Mouse (Mus musculus) kidney, postnatal 0 days (tissue): ENCODE data around the gene Hist1h2br. TPM values are rescaled to one million over a fixed set of nuclear protein-coding genes. Genes with fewer than 3 reads are reported as not detected.
"Not testable (repeated sequence)": the region's sequence is repeated elsewhere in the genome, so short reads cannot be mapped to it uniquely, and the experiment has no call there.

Source experiments
- ATAC-seq: fragments of 200-750 bp; cut with Nextera tagmentation; replicated peaks from 2 replicates; pipeline ENCODE4 v1.8.0; 2017; ENCODE audit warnings: low read depth, moderate number of reproducible peaks, moderate TSS enrichment, moderate library complexity; ENCODE audit not compliant: low FRiP score
- DNase-seq: peaks from one replicate; pipeline ENCODE4 v3.0.0-alpha.2; 2016; ENCODE audit warnings: low spot score
- H3K27ac ChIP-seq: fragments of 300-500 bp; sonication (generic); 2 replicates; pipeline ENCODE4 v1.5.1; 2014; ENCODE audit warnings: mild to moderate bottlenecking
- H3K27me3 ChIP-seq: fragments of 300-500 bp; sonication (generic); 2 replicates; pipeline ENCODE4 v1.6.1; 2014; ENCODE audit warnings: low read length, mixed read lengths; ENCODE audit not compliant: insufficient read depth
- H3K36me3 ChIP-seq: fragments of 300-500 bp; sonication (generic); 2 replicates; pipeline ENCODE4 v1.6.1; 2014; ENCODE audit warnings: low read length, mixed read lengths; ENCODE audit not compliant: insufficient read depth
- H3K4me1 ChIP-seq: fragments of 300-500 bp; sonication (generic); replicated peaks from 2 replicates; pipeline ENCODE4 v1.6.1; 2014; ENCODE audit warnings: antibody characterized with exemption, low read length, mixed read lengths; ENCODE audit not compliant: insufficient read depth
- H3K4me2 ChIP-seq: fragments of 300-500 bp; sonication (generic); 2 replicates; pipeline ENCODE4 v1.6.1; 2014; ENCODE audit warnings: mild to moderate bottlenecking, low read length, moderate library complexity, mixed read lengths
- H3K4me3 ChIP-seq: fragments of 300-500 bp; sonication (generic); replicated peaks from 2 replicates; pipeline ENCODE4 v1.5.1; 2014; ENCODE audit warnings: low read depth, low read length
- H3K9ac ChIP-seq: fragments of 300-500 bp; sonication (generic); 2 replicates; pipeline ENCODE4 v1.6.1; 2014; ENCODE audit warnings: low read depth, low read length
- H3K9me3 ChIP-seq: fragments of 300-500 bp; sonication (generic); replicated peaks from 2 replicates; pipeline ENCODE4 v1.6.1; 2016; ENCODE audit warnings: low read length, inconsistent platforms, mixed read lengths
- CTCF ChIP-seq: IDR thresholded peaks from 2 replicates; pipeline ENCODE4 v1.5.1; 2016; ENCODE audit warnings: antibody characterized with exemption, low read depth, mild to moderate bottlenecking, moderate library complexity
- WGBS: fragments of 180-500 bp; shearing (Covaris S2); extraction: QIAGEN DNeasy Blood & Tissue Kit; methylation state at CpG from one replicate; pipeline ENCODE4 v1.1.7; 2014; 5-methylcytosine and 5-hydroxymethylcytosine counted together
- polyA plus RNA-seq: library from polyadenylated mRNA; unstranded; fragments of >200 nt; fragmentation: Nextera tagmentation; extraction: Ambion mirVana; gene quantifications from 2 replicates; pipeline ENCODE4 v1.2.1, GENCODE M21; 2015

Gene Hist1h2br
- polyA plus RNA-seq, 1 experiment from 2014 or later: 13.2 TPM

DNA sequence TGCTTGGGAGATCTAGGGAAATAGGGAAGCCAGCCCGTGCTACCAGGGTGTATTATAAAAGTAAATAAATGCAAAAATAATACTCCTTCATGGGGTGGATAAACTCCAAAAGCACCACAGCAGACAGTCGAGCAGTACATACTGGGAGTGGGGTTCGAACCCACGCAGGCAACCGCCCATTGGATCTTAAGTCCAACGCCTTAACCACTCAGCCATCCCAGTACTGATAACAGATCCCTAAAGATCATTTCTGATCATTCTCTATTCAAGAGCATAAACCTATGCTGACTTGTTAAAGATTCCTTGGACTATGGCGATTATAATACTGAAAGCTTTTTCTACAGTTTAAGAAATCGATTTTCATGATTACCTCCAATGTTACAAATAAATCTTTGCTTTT lies 14.3 kb downstream of the Hist1h2br start:
- H3K9ac ChIP-seq: no peak overlapping the region
- 40% methylated on average over 8 of the region's 8 CpGs for WGBS

DNA sequence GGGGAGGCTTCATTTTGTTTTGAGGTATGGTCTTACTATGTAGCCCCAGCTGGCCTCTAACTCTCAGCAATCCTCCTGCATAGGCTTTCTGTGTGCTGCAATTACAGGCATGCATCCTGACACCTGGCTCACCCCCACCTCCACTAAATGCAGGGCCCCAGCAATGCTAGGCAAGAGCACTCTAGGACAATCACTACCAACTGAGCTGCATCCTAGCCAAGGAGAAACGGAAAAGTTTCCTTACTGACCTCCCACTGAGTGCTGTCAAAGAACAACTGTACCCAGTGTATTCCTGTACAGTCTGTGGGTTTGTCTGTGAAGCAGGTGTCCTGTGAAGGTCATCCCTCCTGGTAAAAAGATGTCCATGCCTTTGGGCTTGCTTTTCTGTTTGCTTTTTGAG lies 17.2 kb downstream of the Hist1h2br start:
- not testable (repeated sequence) for H3K4me3 ChIP-seq, H3K27ac ChIP-seq, H3K27me3 ChIP-seq, H3K4me2 ChIP-seq, DNase-seq, H3K4me1 ChIP-seq, H3K36me3 ChIP-seq, H3K9ac ChIP-seq, H3K9me3 ChIP-seq, ATAC-seq
- WGBS: 50% methylated on average over 1 of the region's 1 CpGs

More for the DNA sequence above, 14.3 kb downstream of the Hist1h2br start:
- H3K36me3 ChIP-seq: no peaks in the 10 kb centered on the region
- no peaks in the 10 kb centered on the region for H3K9me3 ChIP-seq
- TF ChIP-seq CTCF: no peak
- no peak overlapping the region for H3K4me3 ChIP-seq
- H3K27ac ChIP-seq: no peak overlapping the region
- ATAC-seq: no peak
- H3K27me3 ChIP-seq: no peaks in the 10 kb centered on the region
- no peaks in the 10 kb centered on the region for H3K4me1 ChIP-seq
- DNase-seq: no peak
- H3K4me2 ChIP-seq: no peak overlapping the region

DNA sequence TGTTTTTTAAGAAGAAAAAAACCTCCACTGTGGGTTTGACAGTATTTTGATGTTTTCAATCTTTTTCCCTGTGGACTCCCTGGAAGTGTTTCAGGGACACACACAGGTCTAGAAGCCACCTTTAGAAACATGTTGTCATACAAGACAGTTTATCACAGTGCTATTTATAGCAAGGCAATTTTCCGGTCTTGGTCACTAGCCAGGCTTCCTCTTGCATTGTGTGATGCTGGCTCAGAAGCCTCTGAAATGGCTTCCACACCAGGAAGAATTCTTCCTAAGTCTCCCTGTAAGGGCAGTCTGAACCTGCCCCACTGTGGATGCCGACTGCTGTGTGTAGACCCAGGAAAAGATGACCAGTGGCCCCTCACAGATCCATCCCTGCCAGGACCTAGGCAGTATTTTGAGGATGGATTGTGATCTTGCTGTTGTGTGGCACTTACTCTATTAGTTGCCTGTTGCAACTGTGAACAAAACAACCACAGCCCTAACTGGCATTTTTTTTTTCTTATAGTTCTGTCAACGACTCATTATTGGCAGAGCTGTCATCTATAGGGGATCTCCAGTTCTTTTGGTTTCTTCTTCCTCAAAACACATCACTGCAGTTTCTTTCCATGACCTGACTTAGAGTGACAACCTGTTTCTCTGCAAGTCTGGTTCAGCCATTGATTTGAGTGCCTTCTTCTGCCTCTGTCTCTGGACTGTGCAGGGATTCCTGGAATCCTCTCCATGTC lies 18.8 kb downstream of the Hist1h2br start:
- no peaks in the 10 kb centered on the region for H3K36me3 ChIP-seq
- H3K9me3 ChIP-seq: no peaks in the 10 kb centered on the region
- H3K27me3 ChIP-seq: no peaks in the 10 kb centered on the region
- no peaks in the 10 kb centered on the region for H3K4me1 ChIP-seq
- H3K27ac ChIP-seq: no peak overlapping the region
- TF ChIP-seq CTCF: no peak
- no peak overlapping the region for H3K9ac ChIP-seq
- H3K4me2 ChIP-seq: no peak overlapping the region
- DNase-seq: peak; percentile 21
- WGBS: 62% methylated on average over 3 of the region's 3 CpGs
- H3K4me3 ChIP-seq: no peak overlapping the region
- ATAC-seq: no peak

DNA sequence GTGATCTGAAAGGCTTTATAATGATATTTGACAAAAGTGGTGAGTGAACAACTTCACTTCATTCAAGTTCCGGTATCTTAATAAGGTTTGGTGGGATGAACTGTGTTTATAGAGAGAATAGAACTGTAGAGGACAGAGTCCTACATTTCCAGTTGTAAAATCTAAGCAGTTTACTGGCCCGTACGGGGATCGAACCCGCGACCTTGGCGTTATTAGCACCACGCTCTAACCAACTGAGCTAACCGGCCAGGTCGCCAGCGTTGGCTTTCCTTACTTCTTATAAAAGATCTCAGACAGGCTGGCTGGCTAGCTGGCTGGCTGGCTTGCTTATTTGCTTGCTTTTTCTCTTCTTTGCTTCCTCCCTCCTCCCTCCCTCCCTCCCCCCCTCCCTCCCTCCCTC lies 21.6 kb downstream of the Hist1h2br start:
- ATAC-seq (0 out of 2 replicates have a peak, but pooled peaks have one; percentile 54), DNase-seq (peak; percentile 39)
- H3K9ac ChIP-seq: no peak overlapping the region
- no peaks in the 10 kb centered on the region for H3K9me3 ChIP-seq
- no peaks in the 10 kb centered on the region for H3K4me1 ChIP-seq
- H3K27ac ChIP-seq: no peak overlapping the region
- no peaks in the 10 kb centered on the region for H3K36me3 ChIP-seq
- TF ChIP-seq CTCF: no peak
- H3K4me2 ChIP-seq: peak overlapping the region; percentile 61; the same call in 1 of the 2 replicates
- no peaks in the 10 kb centered on the region for H3K27me3 ChIP-seq
- WGBS: 8% methylated on average over 11 of the region's 11 CpGs
- peak overlapping the region; percentile 36 for H3K4me3 ChIP-seq

DNA sequence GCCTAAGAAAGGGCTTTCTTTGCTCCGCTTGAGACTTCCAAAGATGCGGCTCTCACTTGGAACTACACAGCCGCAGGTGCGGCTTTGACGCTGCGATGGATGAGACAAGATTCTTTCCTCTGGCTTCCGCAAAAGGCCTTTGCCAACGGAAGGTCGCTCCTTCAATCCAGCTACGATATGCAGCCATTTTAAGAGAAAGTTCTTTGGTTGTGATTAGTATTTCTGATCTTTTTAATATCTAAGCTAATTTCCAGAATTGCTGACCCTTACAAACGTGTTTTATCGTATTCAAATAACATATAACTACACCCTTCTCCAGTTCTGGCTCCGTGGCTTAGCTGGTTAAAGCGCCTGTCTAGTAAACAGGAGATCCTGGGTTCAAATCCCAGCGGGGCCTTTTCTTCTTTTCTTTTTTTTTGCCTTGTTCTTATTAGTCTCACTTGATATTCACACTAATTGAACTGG lies 22.2 kb downstream of the Hist1h2br start:
- 4% methylated on average over 15 of the region's 15 CpGs for WGBS
- no peaks in the 10 kb centered on the region for H3K27me3 ChIP-seq
- peak overlapping the region; percentile 36 for H3K4me3 ChIP-seq
- DNase-seq (peak; percentile 49), ATAC-seq (no peak)
- H3K36me3 ChIP-seq: no peaks in the 10 kb centered on the region
- TF ChIP-seq CTCF: no peak
- H3K27ac ChIP-seq: no peak overlapping the region
- 0 out of 2 replicates have a peak overlapping the region, but pooled peaks have one; percentile 18 for H3K9ac ChIP-seq
- H3K4me1 ChIP-seq: no peaks in the 10 kb centered on the region
- peak overlapping the region; percentile 61 for H3K4me2 ChIP-seq
- H3K9me3 ChIP-seq: no peaks in the 10 kb centered on the region

DNA sequence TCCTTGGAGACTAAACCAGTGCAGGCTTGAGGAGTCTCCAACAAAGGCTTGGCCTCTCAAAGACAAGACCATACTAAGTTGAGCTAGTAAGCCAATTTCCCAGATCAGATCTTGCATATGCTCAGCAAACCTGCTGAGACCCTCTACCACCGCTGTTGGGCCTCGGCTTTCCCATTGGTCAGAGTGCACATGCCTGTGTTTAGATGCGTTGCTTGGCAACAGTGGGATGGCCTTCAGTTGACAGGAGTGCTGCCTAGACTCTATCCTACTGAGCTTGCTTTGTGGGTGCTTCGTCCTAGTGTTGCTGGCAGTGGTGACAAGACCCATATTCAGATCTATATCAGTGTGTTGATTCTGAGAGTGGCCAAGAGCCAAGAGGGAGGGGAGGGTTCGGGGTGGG lies 28.1 kb downstream of the Hist1h2br start:
- Histone ChIP-seq H3K9ac (no peak overlapping the region), H3K9me3 (no peaks in the 10 kb centered on the region), H3K36me3 (no peaks in the 10 kb centered on the region), H3K27ac (no peak overlapping the region), H3K4me3 (no peak overlapping the region), H3K27me3 (no peaks in the 10 kb centered on the region), H3K4me2 (no peak overlapping the region), H3K4me1 (no peaks in the 10 kb centered on the region)
- 22% methylated on average over 5 of the region's 5 CpGs for WGBS
- DNase-seq: no peak
- no peak for TF ChIP-seq CTCF
- ATAC-seq: no peak

DNA sequence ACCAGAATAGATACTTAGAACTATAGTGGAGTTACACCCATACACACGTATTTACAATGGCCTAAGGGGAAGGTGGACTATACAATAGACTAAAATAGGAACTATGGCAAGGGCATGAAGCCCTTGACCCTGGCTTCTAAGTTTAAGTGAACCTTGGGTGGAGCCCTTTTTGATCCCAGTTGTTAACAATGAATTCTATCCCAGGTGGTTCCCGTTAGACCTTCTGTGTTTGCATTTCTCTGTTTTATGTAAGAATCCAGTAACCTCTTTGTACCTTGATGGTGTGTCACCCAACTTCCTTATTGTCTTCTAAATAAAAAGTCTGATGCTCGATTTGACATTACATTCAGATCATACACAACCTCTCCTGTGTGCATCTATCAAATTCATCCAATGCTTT lies 32.0 kb downstream of the Hist1h2br start:
- H3K27me3 ChIP-seq, H3K4me1 ChIP-seq, H3K36me3 ChIP-seq, H3K4me2 ChIP-seq, H3K4me3 ChIP-seq, ATAC-seq, H3K9me3 ChIP-seq, DNase-seq, H3K27ac ChIP-seq, H3K9ac ChIP-seq: not testable (repeated sequence)
- 71% methylated on average over 3 of the region's 3 CpGs for WGBS
